Mouse (Mus musculus): ENCODE measurements around the gene Akirin2.

DNA sequence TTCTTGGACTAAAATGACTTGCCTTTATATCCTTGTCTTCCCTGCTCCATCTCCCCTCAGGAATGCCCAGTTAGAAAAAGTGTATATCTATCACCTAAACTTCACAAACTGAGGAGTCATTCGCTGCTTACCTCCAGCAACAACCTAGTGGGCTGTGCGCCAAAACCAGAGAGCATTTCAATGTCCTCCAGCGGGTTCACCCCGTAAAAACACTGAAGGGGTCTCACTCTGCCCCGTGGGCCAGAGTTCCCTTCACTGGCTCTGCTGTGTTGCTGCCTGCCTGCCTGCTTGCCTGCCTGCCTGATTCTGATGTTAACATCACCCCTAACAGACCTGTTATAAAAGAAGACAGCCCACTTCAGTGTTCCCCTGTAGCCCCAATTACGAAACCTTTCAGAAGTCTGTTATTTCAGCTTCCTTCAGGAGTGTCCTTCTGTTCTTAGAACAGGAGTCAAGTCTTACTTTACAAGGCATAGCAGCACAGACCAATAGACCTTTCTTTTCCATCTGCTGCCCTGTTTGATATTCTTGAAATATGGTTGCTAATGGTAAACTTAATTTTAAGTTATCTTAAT lies 62.9 kb downstream of the Akirin2 start:
- no peak for TF ChIP-seq CTCF (conservative IDR thresholded peaks at IDR 0.05; ENCODE audit: low read length)
- no peak for TF ChIP-seq NANOG (IDR thresholded peaks at IDR 0.05; ENCODE audit: borderline replicate concordance, low read length)
